Mouse (Mus musculus) cerebellum, adult 11-12 months (tissue): Measurements from ENCODE around the gene Cyp1a1.
A peak's percentile ranks its signal among the peaks of the same experiment; 100 is the strongest.

Source experiments
- DNase-seq: peaks from one replicate; pipeline ENCODE4 v3.0.0; 2022

Cyp1a1 gene

GRCm38 (mm10) chr9:57687751-57688150 lies at the start of gene Cyp1a1:
TSS of gene Cyp1a1 (plus strand) at chr9:57687928.
- DNase-seq = no peak

DNA sequence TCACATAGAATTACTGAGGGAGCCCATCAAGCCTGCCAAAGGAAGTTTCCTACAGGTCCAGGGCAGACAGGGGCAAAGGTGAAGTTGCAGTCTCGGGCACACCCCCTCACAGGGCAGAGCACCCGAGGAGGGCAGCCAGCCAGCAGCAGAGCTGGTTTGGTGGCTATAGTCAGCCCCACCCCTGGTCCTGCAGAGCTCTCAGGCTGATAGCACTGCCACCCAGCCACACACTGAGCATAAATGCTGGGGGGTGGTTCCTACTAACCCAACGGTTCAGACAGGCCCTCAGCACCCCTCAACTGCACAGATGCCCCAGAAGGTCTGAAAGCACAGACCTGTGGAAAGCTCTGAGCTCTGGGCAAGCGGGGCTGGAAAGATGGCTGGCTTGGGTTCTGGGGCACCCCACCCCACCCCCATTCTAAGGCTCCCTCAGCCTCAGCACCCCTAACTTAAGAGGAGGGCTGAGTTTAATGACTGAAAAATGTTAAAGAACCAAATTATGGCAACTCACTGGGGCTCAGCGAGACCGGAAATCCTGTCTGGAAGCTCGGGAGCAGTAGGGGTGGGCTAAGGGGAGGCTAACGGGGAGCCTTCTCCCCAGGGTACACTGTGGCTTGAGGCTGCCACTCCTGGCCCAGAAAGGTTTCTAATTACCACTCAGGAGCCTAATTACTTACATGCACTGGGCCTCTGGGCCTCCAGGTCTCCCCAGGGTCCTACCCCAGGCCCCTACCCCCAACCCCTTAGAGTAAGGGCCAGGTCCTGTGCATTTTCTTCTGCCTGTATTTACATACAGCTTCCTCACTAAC lies 48.9 kb upstream of the Cyp1a1 start:
- DNase-seq = no peak

DNA sequence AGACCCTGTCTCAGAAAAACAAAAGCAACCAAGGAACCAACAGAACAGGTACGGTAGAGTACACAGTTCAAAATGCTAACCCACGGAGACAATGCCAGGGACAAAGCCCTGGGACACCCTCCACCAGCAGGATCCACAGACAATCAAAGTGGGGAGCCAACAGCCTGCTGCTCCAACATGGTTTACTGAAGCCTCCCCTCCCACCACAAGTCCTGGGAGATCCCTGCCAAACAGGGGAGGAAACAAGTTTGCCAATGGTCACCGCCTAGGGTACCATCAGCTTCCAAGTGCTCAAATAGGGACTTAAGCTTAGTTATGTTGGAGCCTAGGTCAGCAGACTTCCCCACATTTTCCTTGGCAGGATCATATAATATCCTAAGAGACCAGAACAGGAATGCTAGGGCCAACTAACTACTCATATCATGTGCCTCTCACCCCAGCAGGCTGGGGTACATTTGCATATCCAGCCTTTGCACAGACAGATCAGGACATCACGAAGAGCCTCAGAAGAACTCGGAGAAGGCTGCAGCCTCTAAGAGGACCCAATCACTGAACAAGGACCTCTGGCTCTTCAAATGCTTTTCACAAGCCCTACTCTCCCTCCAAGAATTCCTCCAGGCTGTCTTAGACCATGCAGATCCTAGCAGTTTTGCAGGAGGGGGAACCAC lies 47.9 kb upstream of the Cyp1a1 start:
- DNase-seq = no peak

DNA sequence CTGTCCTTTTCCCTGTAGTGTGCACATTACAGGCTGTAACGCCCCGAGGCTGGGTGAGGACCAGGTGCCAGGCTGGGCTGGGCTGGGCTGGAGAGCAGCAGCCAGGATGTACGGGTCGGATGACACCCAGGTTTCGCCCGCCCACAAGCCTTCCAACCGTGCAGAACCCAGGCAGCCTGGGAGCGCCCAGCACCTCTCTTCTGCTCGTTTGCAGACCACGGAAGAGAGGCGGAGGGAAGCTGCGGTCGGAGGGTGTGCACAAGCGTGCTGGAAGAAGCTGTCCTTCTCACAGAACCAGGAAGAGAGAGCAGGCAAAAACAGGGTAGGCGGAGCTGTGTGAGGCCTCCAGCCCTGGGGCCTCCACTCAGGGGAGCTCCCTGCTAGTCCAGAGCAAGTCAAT lies 47.3 kb upstream of the Cyp1a1 start:
- no peak for DNase-seq

- DNase-seq = no peak
Measured at GRCm38 (mm10) chr9:57641022-57641421, 46.7 kb upstream of the Cyp1a1 start.

GRCm38 (mm10) chr9:57641775-57642550 lies 45.8 kb upstream of the Cyp1a1 start:
- no peak for DNase-seq

GRCm38 (mm10) chr9:57643169-57643855 lies 44.4 kb upstream of the Cyp1a1 start:
- no peak for DNase-seq

DNA sequence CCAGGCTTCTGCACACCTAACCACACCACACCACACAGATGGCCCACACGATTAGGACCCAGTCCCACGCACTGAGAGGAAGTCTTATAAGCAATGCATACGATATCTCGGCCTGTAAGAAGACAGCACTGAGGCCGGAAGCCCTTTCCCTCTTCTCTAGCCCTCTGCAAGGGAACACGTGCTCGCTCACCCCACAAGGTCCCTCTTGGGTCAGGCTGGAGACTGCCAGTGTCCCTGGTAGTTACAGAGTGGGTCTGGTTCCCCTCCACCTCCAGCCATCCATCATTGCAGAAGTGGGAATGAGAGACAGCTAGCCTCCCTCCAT lies 43.9 kb upstream of the Cyp1a1 start:
- no peak for DNase-seq

DNA sequence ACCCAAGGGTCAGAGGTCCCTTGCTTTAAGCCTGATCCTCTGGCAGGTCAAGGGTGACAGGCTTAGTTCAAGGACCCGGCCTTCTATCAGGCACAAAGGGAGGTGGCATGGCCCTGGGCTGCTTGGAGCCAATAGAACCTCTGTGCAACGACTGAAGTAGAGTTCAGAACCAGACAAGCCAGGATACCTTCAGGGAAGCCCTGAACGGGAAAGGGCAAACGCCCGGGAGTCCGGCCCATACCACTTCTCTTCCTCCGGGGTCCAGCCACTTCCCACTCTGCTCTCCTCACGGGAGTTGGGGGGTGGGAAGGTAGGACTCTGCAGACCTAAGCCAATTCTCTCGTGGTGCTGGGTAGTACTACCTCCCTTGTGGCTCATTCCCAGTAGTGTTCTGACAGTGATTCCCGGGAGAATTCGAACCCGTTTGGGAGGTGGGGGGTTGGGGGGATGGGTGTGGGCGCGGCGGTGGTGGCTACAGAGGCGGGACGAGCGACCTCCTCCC lies 43.2 kb upstream of the Cyp1a1 start:
- no peak for DNase-seq

DNA sequence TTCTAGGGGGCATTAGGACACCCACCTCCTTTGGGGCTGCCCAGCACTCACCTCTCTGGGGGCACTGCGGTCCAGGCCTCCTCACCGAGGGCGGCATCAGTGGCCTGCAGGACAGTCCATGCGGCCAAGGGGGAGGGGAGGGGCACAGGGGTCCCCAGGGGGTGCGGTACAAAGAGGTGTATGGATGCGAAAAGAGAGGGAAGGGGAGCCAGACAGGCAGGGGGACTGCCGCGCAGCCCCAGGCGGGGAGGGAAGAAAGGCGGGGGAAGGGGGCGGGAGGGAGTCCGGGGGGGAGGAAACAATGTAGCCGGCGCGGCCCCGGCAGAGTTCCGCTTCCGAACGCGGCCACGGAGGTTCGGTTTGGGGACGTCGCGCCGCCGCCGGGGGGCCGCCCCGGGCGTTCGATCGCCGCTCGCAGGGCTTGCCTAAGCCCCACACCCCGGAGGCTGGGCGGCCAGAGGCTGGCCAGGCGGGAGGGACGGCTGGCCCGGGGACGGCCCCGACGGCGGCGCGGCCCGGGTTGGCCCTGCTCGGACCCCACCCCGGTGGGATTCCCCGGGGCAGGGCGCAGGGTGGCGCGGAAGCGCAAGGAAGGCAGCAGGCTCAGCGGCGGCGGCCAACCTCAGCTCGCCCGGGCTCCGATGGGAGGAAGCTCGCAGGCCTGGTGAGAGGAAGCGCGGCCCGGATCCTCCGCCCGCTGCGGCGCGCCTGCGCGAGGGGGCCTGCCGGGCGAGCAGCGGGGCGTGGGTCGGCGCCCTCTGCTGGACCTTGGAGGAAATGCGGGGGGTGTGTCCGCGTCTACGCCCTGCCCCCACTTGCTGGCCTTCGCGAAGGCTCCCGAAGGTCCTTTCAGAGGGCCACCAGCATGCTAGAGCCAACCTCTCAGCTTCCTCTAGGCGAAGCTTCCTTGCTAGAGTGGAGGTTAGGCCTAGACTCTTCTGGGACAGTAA lies 42.5 kb upstream of the Cyp1a1 start:
- peak; percentile 89 for DNase-seq

DNA sequence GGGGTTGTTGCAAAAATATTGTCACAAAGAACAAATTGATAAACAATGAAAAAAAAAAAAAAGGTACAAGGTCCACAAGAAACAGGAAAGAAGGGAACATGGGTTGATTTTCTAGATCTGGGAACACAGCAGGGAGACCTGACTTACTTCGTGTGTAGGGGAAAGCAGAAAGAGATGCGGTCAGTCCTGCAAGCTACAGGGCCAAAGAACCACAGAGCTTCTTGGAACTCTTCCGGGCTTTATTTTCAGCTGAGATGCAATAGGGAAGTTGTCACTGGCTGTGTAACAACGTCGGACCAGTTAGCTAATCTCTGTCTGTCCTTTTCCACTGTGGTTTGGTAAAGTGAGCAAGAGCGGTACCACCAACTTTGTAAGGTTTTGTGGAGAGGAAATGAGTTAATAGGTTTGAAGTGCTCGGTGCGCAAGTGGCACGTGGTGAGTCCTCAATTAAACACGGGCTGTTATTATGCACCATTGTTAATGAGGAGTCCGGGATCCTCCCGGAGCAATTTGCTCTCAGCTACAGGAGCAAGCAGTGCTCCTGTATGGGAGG lies 41.1 kb upstream of the Cyp1a1 start:
- DNase-seq = no peak

DNA sequence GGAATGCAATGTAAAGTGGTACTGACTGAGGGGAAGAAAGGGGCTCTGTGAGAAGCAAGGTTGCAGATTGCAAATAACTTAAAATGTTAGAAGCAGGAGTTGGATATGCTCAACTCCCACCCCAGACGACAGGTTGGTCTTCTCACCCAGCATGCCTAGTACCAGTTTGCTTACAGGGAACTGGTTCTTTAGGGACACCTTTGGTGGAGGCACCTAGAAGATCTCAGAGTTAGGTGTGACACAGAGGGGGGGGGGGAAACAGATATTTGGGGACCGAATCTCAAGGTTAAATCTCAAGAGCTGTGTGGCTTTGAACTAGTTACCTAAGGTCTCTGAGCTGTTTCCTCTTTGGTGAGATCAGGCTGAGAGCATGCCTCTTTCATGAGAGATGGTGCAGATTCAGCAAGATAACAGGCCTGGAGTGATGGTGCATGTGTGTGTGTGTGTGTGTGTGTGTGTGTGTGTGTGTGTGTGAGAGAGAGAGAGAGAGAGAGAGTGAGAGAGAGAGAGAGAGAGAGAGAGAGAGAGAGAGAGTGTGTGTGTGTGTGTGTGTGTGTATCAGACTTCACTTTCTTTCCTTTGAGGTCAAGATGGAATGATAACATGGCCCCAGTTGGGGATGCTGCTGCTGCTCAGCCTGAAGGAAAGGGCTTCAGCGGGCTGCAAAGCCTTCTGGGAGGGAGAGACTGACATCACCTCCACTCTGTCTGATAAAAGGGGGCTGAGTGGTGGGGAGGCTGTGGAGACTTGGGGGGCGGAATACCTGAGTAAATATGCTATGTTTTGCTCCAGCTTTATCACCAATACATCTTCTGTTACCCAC lies 40.2 kb upstream of the Cyp1a1 start:
- DNase-seq = no peak

DNA sequence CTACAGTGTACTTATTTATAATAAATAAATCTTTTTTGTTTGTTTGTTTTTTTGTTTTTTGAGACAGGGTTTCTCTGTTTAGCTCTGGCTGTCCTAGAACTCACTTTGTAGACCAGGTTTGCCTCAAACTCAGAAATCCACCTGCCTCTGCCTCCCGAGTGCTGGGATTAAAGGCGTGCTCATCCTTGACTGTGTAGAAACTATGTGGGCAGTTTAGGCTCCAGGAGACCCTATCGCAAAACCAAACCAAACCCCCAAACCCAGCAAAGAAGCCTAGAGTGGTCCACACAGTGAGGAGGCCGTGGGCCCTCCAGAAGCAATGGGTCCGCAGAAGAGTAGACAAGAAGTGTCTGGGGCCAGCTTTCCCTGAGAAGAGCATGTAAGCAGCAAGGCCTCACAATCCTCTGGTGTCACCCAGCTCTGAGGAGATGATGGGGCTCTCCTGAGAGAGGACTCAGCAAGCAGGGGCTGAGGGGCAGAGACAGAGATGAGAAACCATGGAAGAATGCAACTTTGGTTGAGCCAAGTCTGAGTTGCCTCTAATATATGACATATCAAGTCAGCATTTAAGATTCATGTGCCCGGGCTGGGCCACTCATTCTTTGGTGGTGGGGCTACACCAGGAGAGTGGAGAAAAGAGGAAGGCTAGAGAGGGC lies 37.5 kb upstream of the Cyp1a1 start:
- DNase-seq = no peak

DNA sequence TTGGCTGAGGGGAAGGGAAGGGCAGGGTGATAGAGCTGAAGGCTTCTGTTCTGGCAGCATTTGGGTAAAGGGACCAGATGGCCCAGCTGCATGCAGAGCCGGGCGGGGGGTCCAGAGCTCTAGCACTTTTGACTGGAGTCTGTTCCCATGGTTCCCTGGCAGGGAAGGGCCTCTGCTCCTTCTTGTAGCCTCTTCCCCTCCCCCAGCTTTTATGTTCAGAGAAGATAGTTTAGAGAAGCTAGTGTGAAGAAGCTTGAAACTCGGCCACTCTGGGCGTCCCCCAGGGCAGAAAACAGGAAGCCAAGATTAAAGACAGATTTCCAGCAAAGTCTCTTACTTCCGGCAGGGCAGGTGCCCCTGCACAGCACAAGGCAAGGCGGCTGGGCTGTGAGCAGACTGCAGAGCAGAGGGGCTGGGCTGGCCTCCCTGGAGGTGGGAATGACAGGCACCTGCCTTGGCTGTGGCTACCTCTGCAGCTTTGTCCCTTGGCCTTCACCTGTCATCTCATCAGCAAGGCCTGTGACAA lies 36.9 kb upstream of the Cyp1a1 start:
- peak; percentile 50 for DNase-seq

DNA sequence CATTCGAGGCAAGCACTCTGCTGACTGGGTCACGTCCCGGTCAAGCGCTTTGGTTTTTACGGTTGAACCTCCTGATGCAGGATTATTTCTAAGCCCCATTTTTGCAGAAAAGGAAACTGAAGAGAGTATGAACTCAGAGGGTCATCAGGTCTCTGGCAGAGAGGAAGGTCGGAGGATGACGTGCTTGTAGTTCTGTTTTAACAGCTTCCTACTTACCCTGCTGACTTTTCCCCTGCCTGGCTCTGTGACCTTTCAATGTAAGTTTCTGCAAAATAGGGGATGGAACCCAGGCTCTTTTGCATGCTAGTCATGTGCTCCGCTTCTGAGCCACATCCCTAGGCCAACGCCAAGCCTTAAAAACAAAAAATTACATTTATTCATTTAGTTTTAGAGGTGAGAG lies 35.4 kb upstream of the Cyp1a1 start:
- DNase-seq = no peak

- no peak for DNase-seq
Measured at GRCm38 (mm10) chr9:57652855-57653254, 34.9 kb upstream of the Cyp1a1 start.

DNA sequence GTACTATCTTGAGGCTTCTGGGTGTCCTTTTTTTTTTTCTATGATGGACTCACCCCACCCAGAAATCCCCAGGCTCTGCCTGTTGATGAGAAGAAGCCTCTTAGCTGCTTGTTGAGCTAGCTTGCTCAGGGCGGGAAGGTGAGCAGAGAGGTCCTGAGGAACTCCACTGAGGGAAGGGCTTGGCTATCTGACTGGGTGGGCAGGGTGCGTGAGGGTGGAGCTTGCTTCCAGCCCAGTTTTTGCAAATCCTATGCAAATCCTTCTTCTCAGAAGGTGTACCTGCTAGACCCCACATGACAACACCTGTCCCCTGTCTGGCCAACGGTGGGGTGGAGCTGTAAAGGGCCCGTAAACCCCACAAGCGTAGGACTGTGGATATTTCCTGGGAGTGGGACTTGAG lies 34.4 kb upstream of the Cyp1a1 start, which contains the start of gene Csk:
Gene Csk (minus strand): TSS at position 349 of the 400 bp plus-strand sequence.
- no peak for DNase-seq

DNA sequence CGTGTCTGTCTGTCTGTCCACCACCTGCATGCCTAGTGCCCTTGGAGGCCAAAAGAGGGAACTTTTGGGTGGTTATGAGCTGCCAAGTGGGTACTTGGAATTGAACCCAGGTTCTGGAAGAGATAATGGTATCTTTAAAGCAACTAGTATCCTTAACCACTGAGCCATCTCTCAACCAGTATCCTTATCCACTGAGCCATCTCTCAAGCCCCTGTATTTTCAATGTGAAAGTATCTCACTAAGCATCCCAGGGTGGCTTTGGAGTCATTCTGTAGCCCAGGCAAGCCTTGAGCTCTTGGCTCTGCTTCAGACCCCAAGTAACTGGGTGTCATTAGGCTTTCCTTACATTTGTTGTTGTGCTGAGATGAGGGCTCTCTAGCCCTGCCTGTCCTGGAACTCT lies 32.8 kb upstream of the Cyp1a1 start:
- DNase-seq = no peak

GRCm38 (mm10) chr9:57655749-57656148 lies 32.0 kb upstream of the Cyp1a1 start:
- peak; percentile 89 for DNase-seq
